Mouse (Mus musculus) lung, adult 18-20 months (tissue): Measurements from ENCODE around the gene Lyst.
"Not testable (repeated sequence)": the region's sequence is repeated elsewhere in the genome, so short reads cannot be mapped to it uniquely, and the experiment has no call there.

Experiments
- DNase-seq, 2 experiments: peaks; one replicate each; pipeline ENCODE4 v3.0.0; 2022; ENCODE audit warnings: mixed read lengths in 2 of 2

Gene Lyst

GRCm38 (mm10) chr13:13637577-13637976 lies 47.4 kb downstream of the Lyst start:
- DNase-seq, result no peak

- DNase-seq, result no peak
Measured at GRCm38 (mm10) chr13:13637981-13638380, 47.8 kb downstream of the Lyst start.

- no peak for DNase-seq
Measured at GRCm38 (mm10) chr13:13638725-13639124, 48.5 kb downstream of the Lyst start.

- DNase-seq, result no peak
Measured at GRCm38 (mm10) chr13:13647296-13647695, 57.1 kb downstream of the Lyst start.

GRCm38 (mm10) chr13:13655453-13655852 lies 65.3 kb downstream of the Lyst start:
- no peak for DNase-seq

GRCm38 (mm10) chr13:13666103-13666502 lies 75.9 kb downstream of the Lyst start:
- not testable (repeated sequence) for DNase-seq

GRCm38 (mm10) chr13:13670669-13671068 lies 80.5 kb downstream of the Lyst start:
- DNase-seq, result no peak

GRCm38 (mm10) chr13:13671585-13672328 lies 81.6 kb downstream of the Lyst start:
- no peak for DNase-seq

- DNase-seq, result no peak
Measured at GRCm38 (mm10) chr13:13674669-13675343, 84.6 kb downstream of the Lyst start.

- DNase-seq, result peak; percentile 9 to 11
Measured at GRCm38 (mm10) chr13:13677871-13678270, 87.7 kb downstream of the Lyst start.

- no peak for DNase-seq
Measured at GRCm38 (mm10) chr13:13681642-13682041, 91.4 kb downstream of the Lyst start.

- no peak for DNase-seq
Measured at GRCm38 (mm10) chr13:13703476-13703875, 113.3 kb downstream of the Lyst start.

- DNase-seq, result not testable (repeated sequence)
Measured at GRCm38 (mm10) chr13:13721435-13721834, 131.2 kb downstream of the Lyst start.

GRCm38 (mm10) chr13:13723293-13723692 lies 133.1 kb downstream of the Lyst start:
- DNase-seq, result no peak

- DNase-seq, result no peak
Measured at GRCm38 (mm10) chr13:13723786-13724185, 133.6 kb downstream of the Lyst start.

- DNase-seq, result no peak
Measured at GRCm38 (mm10) chr13:13739232-13739631, 149.0 kb downstream of the Lyst start.

GRCm38 (mm10) chr13:13745911-13746310 lies 155.7 kb downstream of the Lyst start:
- no peak for DNase-seq

- DNase-seq, result peak; percentile 24 to 32
Measured at GRCm38 (mm10) chr13:13775778-13776494, 185.7 kb downstream of the Lyst start.

GRCm38 (mm10) chr13:13777052-13777451 lies 186.9 kb downstream of the Lyst start:
- DNase-seq, result peak in 1 of 2 experiments; percentile 0

- no peak for DNase-seq
Measured at GRCm38 (mm10) chr13:13777696-13778095, 187.5 kb downstream of the Lyst start.

GRCm38 (mm10) chr13:13778837-13779458 lies 188.8 kb downstream of the Lyst start:
- DNase-seq, result no peak

- DNase-seq, result no peak
Measured at GRCm38 (mm10) chr13:13780271-13780670, 190.1 kb downstream of the Lyst start.

GRCm38 (mm10) chr13:13781026-13781425 lies 190.8 kb downstream of the Lyst start:
- DNase-seq, result no peak
